Mouse (Mus musculus): ENCODE measurements around the gene Zfp111. TPM values are rescaled to one million over a fixed set of nuclear protein-coding genes. Genes with fewer than 3 reads are reported as not detected.

The Zfp111 gene
- polyA plus RNA-seq (2015; fragmentation: Nextera tagmentation; extraction: Ambion mirVana), result 5.7 and 9.2 TPM in 2 replicates

DNA sequence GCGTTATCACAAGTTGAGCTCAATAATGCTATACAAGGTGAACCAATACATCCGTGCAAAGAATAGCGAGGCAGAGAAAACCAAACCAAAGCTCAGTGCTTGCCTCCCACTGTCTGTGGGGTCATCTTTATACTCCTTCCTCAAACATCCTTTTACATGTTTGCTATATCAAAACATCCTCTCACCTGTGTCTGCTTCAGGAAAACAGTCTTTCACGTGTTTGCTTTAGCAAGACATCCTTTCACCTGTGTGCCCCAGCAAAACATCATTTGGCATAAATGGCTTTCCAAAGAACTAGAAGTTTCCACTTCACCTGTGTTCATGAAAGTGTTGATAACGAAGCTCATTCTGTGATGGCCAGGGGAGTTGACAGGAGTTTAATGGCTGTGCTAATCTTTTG lies at the start of gene Zfp111:
Zfp111 (minus strand) TSS at position 101 of the 400 bp plus-strand sequence.
- H3K27ac ChIP-seq, result no peak within 1 kb of the TSS
- no peaks in the 10 kb centered on the region for H3K27me3 ChIP-seq
- H3K4me3 ChIP-seq (replicated peaks), result no peak within 1 kb of the TSS
- no peak within 1 kb of the TSS for H3K9ac ChIP-seq (replicated peaks)
- no peak within 1 kb of the TSS for H3K4me2 ChIP-seq (replicated peaks)
- ATAC-seq, result no peak
- 84% methylated on average over 5 of the region's 5 CpGs for WGBS
- H3K4me1 ChIP-seq (replicated peaks), result peaks cover 10% of the 10 kb centered on the region
- no peaks in the 10 kb centered on the region for H3K36me3 ChIP-seq
- no peaks in the 10 kb centered on the region for H3K9me3 ChIP-seq

DNA sequence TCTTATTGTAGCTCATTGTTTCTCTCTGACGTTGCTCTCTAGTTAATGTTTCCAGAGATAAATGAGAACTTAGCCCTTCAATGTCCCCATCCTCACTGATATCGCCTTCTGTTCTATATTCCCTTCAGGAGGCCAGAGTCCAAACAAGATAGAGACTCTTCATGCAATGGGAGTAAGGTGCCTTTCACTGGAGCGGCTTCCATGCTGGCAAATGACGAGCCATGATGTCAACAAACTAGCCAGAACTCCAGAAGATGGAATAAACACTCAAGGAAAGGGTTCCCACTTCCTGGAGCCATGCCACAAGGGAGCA lies 48.7 kb upstream of the Zfp111 start:
- no peak for ATAC-seq
- H3K27ac ChIP-seq, result no peak overlapping the region
- WGBS, result 91% methylated on average over 4 of the region's 4 CpGs

DNA sequence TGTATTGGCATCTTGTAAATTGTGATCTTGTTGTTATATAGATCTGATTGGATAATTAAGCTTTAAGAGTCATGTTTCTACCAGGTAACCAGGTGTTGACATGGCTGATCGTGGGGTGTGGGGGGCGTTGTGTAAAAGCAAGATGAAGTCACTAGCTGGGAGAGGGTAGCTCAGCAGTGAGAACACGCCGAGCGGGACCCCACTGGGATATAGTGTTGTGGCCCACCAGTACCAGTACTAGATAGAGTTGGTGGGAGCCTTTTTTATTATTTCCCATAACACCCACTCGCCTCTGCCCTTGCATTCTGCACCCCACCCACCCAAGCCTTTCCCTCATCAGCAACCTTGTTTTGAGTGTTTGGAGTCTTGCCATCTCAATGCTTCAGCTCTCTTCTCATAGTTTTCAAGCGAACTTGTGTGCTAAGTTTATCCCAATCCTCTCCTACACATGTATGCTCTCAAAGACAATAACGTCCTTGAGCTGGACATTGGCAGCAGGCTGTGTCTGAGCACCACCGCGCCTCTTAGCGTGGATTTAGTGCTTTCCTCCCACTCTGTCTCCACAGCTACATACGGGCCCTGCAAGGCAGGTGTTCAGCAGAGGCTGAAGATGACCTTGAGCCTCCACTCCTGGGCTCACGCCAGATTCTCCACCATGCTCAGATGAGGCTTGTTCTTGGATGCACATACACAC lies 48.2 kb upstream of the Zfp111 start:
- no peak overlapping the region for H3K4me3 ChIP-seq (replicated peaks)
- no peak overlapping the region for H3K9ac ChIP-seq (replicated peaks)
- H3K27ac ChIP-seq, result no peak overlapping the region
- no peak overlapping the region for H3K4me2 ChIP-seq (replicated peaks)
- no peak for ATAC-seq
- peaks cover 20% of the 10 kb centered on the region for H3K4me1 ChIP-seq (replicated peaks)
- WGBS, result 91% methylated on average over 13 of the region's 13 CpGs
- no peaks in the 10 kb centered on the region for H3K9me3 ChIP-seq
- H3K36me3 ChIP-seq, result peaks cover 30% of the 10 kb centered on the region
- no peaks in the 10 kb centered on the region for H3K27me3 ChIP-seq

More for the DNA sequence above, 48.7 kb upstream of the Zfp111 start:
- Histone ChIP-seq H3K27me3 (no peaks in the 10 kb centered on the region), H3K9me3 (no peaks in the 10 kb centered on the region), H3K4me3 (replicated peaks) (no peak overlapping the region), H3K36me3 (peaks cover 30% of the 10 kb centered on the region), H3K9ac (replicated peaks) (no peak overlapping the region), H3K4me1 (replicated peaks) (peaks cover 18% of the 10 kb centered on the region), H3K4me2 (replicated peaks) (no peak overlapping the region)

DNA sequence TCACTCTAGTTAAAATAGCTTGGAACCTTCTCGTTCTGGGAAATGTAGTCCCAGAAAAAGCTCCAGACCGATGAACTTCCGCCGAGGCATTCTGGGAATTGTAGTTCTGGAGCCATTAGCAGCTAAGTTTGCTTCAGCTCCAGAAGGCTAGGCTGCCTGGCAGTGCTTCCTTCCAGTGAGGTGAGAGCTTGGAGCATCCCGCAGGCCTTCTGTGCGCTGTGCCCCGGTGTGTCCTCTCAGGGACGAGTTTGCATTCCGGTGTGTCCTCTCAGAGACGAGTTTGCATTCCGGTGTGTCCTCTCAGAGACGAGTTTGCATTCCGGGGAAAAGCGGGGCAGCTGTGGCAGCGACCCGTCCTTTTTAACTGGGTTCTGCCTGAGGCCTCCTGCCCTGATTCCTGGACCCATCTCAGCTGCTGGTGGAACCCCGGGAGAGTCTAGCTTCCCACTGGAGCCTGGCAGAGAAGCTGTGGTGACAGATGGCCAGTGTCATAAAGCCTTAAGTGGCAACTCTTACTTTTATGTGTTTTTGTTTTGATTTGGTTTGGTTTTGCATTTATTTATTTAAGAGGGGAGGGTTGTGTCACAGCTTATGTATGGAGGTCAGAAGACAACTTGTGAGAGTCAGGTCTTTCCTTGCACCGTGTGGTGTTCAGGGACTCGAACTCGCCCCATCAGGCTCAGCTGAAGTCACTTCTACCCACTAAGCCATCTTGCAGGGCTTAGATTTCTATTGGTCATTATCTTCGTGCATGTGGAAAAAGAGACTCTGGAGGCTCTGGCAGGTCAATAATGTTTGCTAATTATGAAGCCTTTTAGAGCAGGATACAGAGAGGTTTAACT lies 43.6 kb upstream of the Zfp111 start, which contains the start of gene Zfp108:
Zfp108 (plus strand) TSS at position 162 of the 842 bp plus-strand sequence.
- Histone ChIP-seq H3K9me3 (no peaks in the 10 kb centered on the region), H3K27ac (peak within 1 kb of the TSS; percentile 7; the same call in 1 of the 2 replicates), H3K4me3 (replicated peaks) (peak within 1 kb of the TSS; percentile 49), H3K4me2 (replicated peaks) (peak within 1 kb of the TSS; percentile 56), H3K27me3 (no peaks in the 10 kb centered on the region), H3K4me1 (replicated peaks) (peaks cover 25% of the 10 kb centered on the region), H3K36me3 (peaks cover 6% of the 10 kb centered on the region; the same call in 1 of the 2 replicates), H3K9ac (replicated peaks) (peak within 1 kb of the TSS; percentile 58)
- peak; percentile 94 for ATAC-seq
- WGBS, result 19% methylated on average over 21 of the region's 21 CpGs

DNA sequence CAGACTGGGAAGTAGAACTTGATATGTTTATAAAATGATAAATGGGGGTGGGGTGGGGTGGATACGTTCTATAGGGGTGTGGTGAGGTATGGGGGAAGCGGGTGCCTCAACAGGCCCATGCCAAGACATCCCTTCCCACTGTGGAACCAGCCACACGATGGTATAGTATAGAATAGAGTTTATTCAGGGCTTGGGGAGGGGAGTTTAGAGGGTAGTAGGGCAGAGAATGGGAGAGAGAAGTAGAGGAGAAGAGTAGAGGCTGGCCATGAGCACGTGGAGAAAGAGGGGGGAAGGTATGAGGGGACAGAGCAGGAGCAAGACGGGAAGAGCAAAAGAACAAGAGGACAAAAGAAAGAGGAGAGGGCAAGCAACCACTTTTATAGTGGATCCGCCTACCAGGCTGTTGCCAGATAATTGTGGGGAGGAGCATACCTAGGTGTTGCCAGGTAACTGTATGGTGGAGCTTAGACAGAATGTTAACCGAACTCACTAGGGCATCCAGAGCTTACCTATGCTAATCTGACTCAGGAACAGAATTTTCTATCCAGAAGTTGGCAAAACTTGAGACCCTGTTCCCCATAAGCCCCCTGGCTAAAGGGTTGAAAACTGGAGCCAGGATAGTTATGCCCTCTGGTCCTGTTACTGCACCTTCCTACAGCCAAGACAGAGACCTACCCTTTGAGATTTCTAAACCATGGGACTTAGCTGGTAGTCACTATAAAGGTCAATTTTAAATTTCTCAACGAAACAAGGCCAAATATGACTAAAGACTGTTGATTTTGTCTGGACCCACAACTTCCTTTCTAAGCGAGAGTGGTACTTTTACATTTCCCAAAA lies 42.8 kb upstream of the Zfp111 start:
- no peaks in the 10 kb centered on the region for H3K36me3 ChIP-seq
- peak overlapping the region; percentile 49 for H3K4me3 ChIP-seq (replicated peaks)
- H3K27me3 ChIP-seq, result no peaks in the 10 kb centered on the region
- H3K4me2 ChIP-seq (replicated peaks), result peak overlapping the region; percentile 56
- H3K9me3 ChIP-seq, result no peaks in the 10 kb centered on the region
- H3K4me1 ChIP-seq (replicated peaks), result peaks cover 25% of the 10 kb centered on the region
- peak overlapping the region; percentile 20; the same call in 1 of the 2 replicates for H3K9ac ChIP-seq (replicated peaks)
- ATAC-seq, result peak; percentile 75
- no peak overlapping the region for H3K27ac ChIP-seq
- 61% methylated on average over 9 of the region's 9 CpGs for WGBS

DNA sequence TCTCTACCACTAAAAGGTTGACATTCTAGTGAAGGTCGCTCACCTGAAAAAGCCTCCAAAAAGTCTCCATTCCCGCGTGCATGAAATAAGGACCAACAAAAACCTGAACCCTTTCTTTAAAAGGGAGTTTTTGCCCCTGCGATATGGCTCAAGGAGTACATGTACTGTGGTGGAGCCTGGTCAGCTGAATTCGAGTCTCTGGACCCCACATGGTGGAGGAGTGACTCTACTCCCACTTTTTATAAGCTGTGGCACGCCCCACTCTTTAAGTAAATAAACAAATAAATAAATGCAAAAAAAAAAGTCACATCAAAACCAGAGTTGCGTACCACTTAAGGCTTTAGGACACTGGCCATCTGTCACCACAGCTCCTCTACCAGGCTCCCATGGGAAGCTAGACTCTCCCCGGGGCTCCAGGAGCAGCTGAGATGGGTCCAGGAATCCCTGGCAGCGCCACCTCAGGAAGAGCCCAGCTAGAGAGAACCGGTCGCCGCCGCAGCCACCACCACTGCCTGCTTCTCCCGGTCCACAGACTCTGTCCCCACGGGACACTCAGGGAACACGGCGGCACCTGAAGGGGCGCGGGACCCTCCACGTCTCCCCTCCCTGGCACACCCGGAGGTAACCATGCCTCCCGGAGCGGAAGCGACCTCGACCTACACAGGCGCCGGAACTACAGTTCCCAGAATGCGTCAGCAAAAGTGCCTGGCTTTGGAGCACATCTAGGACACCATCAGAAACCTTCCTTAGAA lies 26.0 kb upstream of the Zfp111 start, which contains the start of gene Zfp109:
Zfp109 (minus strand) TSS at position 521 of the 752 bp plus-strand sequence.
- 7% methylated on average over 28 of the region's 28 CpGs for WGBS
- H3K9ac ChIP-seq (replicated peaks), result peak within 1 kb of the TSS; percentile 75
- H3K4me1 ChIP-seq (replicated peaks), result peaks cover 6% of the 10 kb centered on the region
- ATAC-seq, result peak; percentile 95
- no peak within 1 kb of the TSS; the same call in 1 of the 2 replicates for H3K27ac ChIP-seq
- 0 out of 2 replicates have a peak, but pooled peaks cover 8% of the 10 kb centered on the region for H3K36me3 ChIP-seq
- peak within 1 kb of the TSS; percentile 77 for H3K4me3 ChIP-seq (replicated peaks)
- H3K27me3 ChIP-seq, result 0 out of 2 replicates have a peak, but pooled peaks cover 3% of the 10 kb centered on the region
- no peaks in the 10 kb centered on the region for H3K9me3 ChIP-seq
- H3K4me2 ChIP-seq (replicated peaks), result peak within 1 kb of the TSS; percentile 69

DNA sequence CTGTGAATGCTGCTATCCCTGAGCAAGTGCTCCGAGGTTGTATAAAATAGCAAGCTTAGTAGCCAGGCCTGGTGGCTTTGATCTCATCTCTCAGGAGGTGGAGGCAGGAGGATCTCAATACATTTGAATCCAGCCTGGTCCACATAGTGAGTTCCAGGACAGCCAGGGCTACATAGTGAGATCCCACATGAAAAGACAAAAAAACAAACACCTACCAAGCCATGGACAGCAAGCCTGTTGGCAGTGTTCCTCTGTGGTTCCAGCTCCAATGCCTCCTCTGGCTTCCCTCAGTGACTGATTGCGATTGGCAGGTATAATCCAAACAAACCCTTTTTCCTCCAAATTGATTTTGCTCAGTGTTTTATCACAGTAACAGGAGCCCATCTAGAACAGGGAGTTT lies 947 bp downstream of the Zfp111 start:
- H3K36me3 ChIP-seq, result peaks cover 6% of the 10 kb centered on the region; the same call in 1 of the 2 replicates
- H3K9ac ChIP-seq (replicated peaks), result no peak overlapping the region
- H3K9me3 ChIP-seq, result no peaks in the 10 kb centered on the region
- H3K4me2 ChIP-seq (replicated peaks), result no peak overlapping the region
- no peak overlapping the region for H3K27ac ChIP-seq
- peaks cover 10% of the 10 kb centered on the region for H3K4me1 ChIP-seq (replicated peaks)
- H3K4me3 ChIP-seq (replicated peaks), result no peak overlapping the region
- no peak for ATAC-seq
- WGBS, result 72% methylated on average over 2 of the region's 2 CpGs
- H3K27me3 ChIP-seq, result no peaks in the 10 kb centered on the region

DNA sequence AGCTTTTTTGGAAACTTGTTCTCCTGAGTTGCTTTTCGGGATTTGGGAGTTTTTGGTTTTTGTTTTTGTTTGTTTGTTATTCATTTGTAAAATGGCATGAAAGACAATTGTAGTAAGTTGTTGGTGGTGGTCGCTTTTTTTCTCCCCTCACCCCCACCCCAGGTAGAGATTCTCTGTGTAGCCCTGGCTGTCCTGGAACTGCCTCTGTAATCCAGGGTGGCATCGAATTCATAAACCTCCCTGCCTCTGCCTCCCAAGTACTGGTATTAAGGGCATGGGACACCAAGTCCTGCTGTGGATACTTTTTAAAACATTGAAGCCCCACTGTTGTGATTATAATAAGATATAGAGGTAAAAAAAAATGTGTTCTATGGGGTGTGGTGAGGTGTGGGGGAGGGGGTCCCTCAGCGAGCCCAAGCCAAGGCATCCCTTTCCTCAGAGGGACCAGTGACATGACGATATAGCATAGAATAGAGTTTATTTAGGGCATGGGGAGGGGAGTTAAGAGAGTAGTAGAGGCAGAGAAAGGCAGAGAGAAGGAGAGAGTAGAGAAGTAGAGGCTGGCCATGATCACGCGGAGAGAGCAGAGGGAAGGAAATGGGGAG lies 2.9 kb downstream of the Zfp111 start:
- H3K36me3 ChIP-seq, result peaks cover 24% of the 10 kb centered on the region
- peaks cover 10% of the 10 kb centered on the region for H3K4me1 ChIP-seq (replicated peaks)
- no peaks in the 10 kb centered on the region for H3K9me3 ChIP-seq
- peak overlapping the region; percentile 70 for H3K4me2 ChIP-seq (replicated peaks)
- no peak overlapping the region for H3K9ac ChIP-seq (replicated peaks)
- 59% methylated on average over 7 of the region's 7 CpGs for WGBS
- peak overlapping the region; percentile 63 for H3K4me3 ChIP-seq (replicated peaks)
- no peaks in the 10 kb centered on the region for H3K27me3 ChIP-seq
- ATAC-seq, result peak; percentile 75
- no peak overlapping the region for H3K27ac ChIP-seq

DNA sequence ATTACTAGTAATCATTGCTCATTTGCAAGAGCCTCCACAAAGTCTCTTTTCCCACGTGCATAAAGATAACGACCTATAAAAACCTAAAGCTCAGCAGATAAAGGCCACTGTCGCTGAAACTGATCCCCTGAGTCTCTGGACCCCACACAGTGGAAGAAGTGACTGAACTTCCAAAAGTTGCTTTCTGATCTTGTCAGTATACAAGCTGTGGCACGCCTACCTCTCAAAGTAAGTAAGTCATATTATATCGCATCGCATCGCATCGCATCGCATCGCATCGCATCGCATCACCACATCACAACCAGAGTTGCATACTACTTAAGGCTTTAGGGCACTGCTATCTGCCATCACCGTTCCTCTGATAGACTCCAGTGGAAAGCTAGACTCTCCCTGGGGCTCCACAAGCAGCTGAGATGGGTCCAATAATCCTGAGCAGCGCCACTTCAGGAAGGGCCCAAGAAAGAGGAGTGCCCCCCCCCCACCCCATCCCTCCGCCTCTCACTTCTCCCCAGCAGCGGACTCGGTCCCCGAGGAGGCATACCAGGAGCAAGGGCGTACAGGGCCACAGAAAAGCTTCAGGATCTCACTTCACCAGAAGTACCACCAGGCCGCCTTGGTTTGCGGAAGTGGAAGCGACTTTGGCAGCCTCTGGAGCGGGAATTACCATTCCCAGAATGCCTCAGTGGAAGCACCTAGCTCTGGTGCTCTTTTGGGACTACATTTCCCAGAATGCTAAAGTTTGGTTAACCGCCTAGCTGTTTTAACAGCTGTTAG lies 3.6 kb downstream of the Zfp111 start:
- peak; percentile 90 for ATAC-seq
- no peaks in the 10 kb centered on the region for H3K9me3 ChIP-seq
- peak overlapping the region; percentile 70 for H3K4me2 ChIP-seq (replicated peaks)
- peaks cover 29% of the 10 kb centered on the region for H3K36me3 ChIP-seq
- WGBS, result 16% methylated on average over 24 of the region's 24 CpGs
- peaks cover 10% of the 10 kb centered on the region for H3K4me1 ChIP-seq (replicated peaks)
- no peaks in the 10 kb centered on the region for H3K27me3 ChIP-seq
- H3K9ac ChIP-seq (replicated peaks), result peak overlapping the region; percentile 83
- peak overlapping the region; percentile 44; the same call in 1 of the 2 replicates for H3K27ac ChIP-seq
- H3K4me3 ChIP-seq (replicated peaks), result peak overlapping the region; percentile 63

DNA sequence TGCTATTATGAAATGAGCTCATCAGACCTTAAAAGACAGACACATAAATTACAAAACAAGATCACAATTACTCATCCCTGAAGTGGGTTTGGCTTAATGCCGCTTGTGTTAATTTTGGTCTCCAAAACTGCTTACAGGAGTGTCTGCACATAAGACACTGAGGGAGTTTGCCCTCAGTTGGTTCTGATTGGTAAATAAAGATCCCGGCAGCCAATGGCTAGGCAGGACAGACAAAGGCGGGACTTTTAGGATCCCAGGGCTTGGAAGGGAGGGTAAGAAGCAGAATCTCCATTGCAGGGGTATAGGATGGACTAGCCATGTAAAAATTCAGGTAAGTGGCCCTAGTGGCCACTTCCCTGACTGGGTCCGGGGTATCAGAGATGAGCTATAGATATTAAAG lies 14.3 kb downstream of the Zfp111 start:
- Histone ChIP-seq H3K9me3 (no peaks in the 10 kb centered on the region; the same call in none of the 2 replicates), H3K27me3 (no peaks in the 10 kb centered on the region), H3K4me1 (replicated peaks) (no peaks in the 10 kb centered on the region), H3K36me3 (peaks cover 65% of the 10 kb centered on the region), H3K4me3 (replicated peaks) (no peak overlapping the region), H3K4me2 (replicated peaks) (no peak overlapping the region), H3K27ac (no peak overlapping the region), H3K9ac (replicated peaks) (no peak overlapping the region)
- no peak for ATAC-seq
- WGBS, result 92% methylated on average over 4 of the region's 4 CpGs
